Mouse (Mus musculus) neural tube, embryonic 11.5 days (tissue): ENCODE measurements around the gene Smlr1. TPM values are rescaled to one million over a fixed set of nuclear protein-coding genes. Genes with fewer than 3 reads are reported as not detected.
A peak's percentile ranks its signal among the peaks of the same experiment; 100 is the strongest.

ENCODE experiments used
- ATAC-seq: fragments of 200-750 bp; cut with Nextera tagmentation; 2 replicates; pipeline ENCODE4 v1.8.0; 2017; ENCODE audit warnings: moderate number of reproducible peaks, mild to moderate bottlenecking, moderate TSS enrichment, moderate library complexity; ENCODE audit not compliant: insufficient read depth, low FRiP score, low TSS enrichment
- DNase-seq: peaks from one replicate; pipeline ENCODE4 v3.0.0-alpha.2; 2015; ENCODE audit warnings: low spot score
- H3K27ac ChIP-seq: fragments of 300-500 bp; sonication (generic); 2 replicates; pipeline ENCODE4 v1.5.1; 2014; ENCODE audit warnings: low read depth, mild to moderate bottlenecking, low read length
- H3K27me3 ChIP-seq: fragments of 300-500 bp; sonication (generic); 2 replicates; pipeline ENCODE4 v1.6.1; 2014; ENCODE audit warnings: mild to moderate bottlenecking, low read length, mixed read lengths; ENCODE audit not compliant: control insufficient read depth, insufficient read depth
- H3K36me3 ChIP-seq: fragments of 300-500 bp; sonication (generic); 2 replicates; pipeline ENCODE4 v1.6.1; 2014; ENCODE audit warnings: mild to moderate bottlenecking, low read length, moderate library complexity, mixed read lengths; ENCODE audit not compliant: control insufficient read depth, insufficient read depth
- H3K4me1 ChIP-seq: fragments of 300-500 bp; sonication (generic); 2 replicates; pipeline ENCODE4 v1.6.1; 2014; ENCODE audit warnings: low read length, mixed read lengths; ENCODE audit not compliant: control insufficient read depth, insufficient read depth
- H3K4me2 ChIP-seq: fragments of 300-500 bp; sonication (generic); 2 replicates; pipeline ENCODE4 v1.6.1; 2014; ENCODE audit warnings: low read depth, mild to moderate bottlenecking, moderate library complexity
- H3K4me3 ChIP-seq: fragments of 300-500 bp; sonication (generic); 2 replicates; pipeline ENCODE4 v1.5.1; 2014; ENCODE audit warnings: low read depth, low read length
- H3K9ac ChIP-seq: fragments of 300-500 bp; sonication (generic); 2 replicates; pipeline ENCODE4 v1.6.1; 2014; ENCODE audit warnings: mild to moderate bottlenecking, low read length
- H3K9me3 ChIP-seq: fragments of 300-500 bp; sonication (generic); 2 replicates; pipeline ENCODE4 v1.6.1; 2016; ENCODE audit warnings: low read length; ENCODE audit not compliant: control insufficient read depth
- WGBS: fragments of 180-500 bp; shearing (Covaris S2); extraction: QIAGEN DNeasy Blood & Tissue Kit; methylation state at CpG from one replicate; pipeline ENCODE4 v1.1.7; 2014; 5-methylcytosine and 5-hydroxymethylcytosine counted together
- polyA plus RNA-seq: library from polyadenylated mRNA; unstranded; fragments of >200 nt; fragmentation: Nextera tagmentation; extraction: Ambion mirVana; gene quantifications from 2 replicates; pipeline ENCODE4 v1.2.1, GENCODE M21; 2014

Smlr1 gene
- polyA plus RNA-seq, 1 experiment from 2014 or later = not detected

DNA sequence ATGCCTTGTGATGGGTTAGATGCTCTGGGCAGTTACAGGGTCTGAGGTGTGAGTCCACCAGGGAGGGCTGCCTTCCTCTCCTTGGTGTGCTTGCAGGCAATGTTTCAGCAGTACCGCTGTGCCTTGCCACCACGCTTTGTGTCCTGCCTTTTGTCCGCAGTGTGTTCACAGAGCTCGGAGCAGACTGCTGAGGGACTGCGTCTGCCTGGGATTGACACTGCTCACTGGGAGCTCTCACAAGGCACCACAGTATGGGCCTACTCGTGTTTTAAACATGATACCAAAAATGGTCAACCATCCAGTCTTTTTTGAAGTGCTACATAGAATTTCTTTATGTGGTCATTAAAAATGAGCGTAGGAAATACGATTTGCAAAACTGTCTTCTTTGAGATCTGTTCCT lies 12.3 kb downstream of the Smlr1 start:
- DNase-seq (no peak), ATAC-seq (no peak)
- Histone ChIP-seq H3K4me3 (no peak overlapping the region), H3K9me3 (no peaks in the 10 kb centered on the region), H3K4me2 (no peak overlapping the region), H3K4me1 (no peaks in the 10 kb centered on the region), H3K9ac (no peak overlapping the region), H3K27ac (no peak overlapping the region), H3K36me3 (no peaks in the 10 kb centered on the region), H3K27me3 (no peaks in the 10 kb centered on the region)
- 90% methylated on average over 8 of the region's 8 CpGs for WGBS

GRCm38 (mm10) chr10:25520428-25520827 lies 15.6 kb downstream of the Smlr1 start:
- no peak for DNase-seq
- H3K27me3 ChIP-seq = no peaks in the 10 kb centered on the region

GRCm38 (mm10) chr10:25519954-25520353 lies 16.1 kb downstream of the Smlr1 start:
- DNase-seq = no peak
- no peaks in the 10 kb centered on the region for H3K4me1 ChIP-seq
- H3K27me3 ChIP-seq = no peaks in the 10 kb centered on the region
- no peaks in the 10 kb centered on the region for H3K9me3 ChIP-seq
- H3K4me2 ChIP-seq = no peak overlapping the region
- no peak overlapping the region for H3K4me3 ChIP-seq
- H3K9ac ChIP-seq = no peak overlapping the region
- ATAC-seq = no peak
- no peak overlapping the region for H3K27ac ChIP-seq
- H3K36me3 ChIP-seq = no peaks in the 10 kb centered on the region
- 75% methylated on average over 3 of the region's 3 CpGs for WGBS

More at GRCm38 (mm10) chr10:25520428-25520827, 15.6 kb downstream of the Smlr1 start:
- Histone ChIP-seq H3K27ac (no peak overlapping the region), H3K4me1 (no peaks in the 10 kb centered on the region), H3K4me2 (no peak overlapping the region), H3K9me3 (no peaks in the 10 kb centered on the region), H3K4me3 (no peak overlapping the region), H3K9ac (no peak overlapping the region), H3K36me3 (no peaks in the 10 kb centered on the region)
- ATAC-seq = no peak
- WGBS = 88% methylated on average over 5 of the region's 5 CpGs

DNA sequence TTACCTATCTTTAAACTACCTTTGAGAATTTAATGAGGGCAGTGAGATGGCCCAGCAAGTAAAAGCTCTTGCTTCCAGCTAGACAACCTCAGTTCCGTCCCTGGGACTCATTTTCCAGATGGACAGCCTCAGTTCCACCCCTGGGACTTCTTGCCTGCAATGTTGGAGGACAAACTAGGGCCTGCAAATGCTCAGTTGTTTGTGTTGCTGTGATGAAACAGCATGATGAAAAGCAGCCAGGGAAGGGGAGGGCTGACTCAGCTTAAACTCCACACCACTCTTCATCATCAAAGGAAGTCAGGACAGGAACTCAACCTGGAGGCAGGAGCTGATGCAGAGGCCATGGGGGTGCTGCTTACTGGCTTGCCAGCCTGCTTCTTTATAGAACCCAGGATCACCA lies 22.2 kb downstream of the Smlr1 start:
- no peak overlapping the region for H3K27ac ChIP-seq
- no peaks in the 10 kb centered on the region for H3K36me3 ChIP-seq
- H3K4me2 ChIP-seq = no peak overlapping the region
- ATAC-seq (no peak), DNase-seq (no peak)
- H3K9me3 ChIP-seq = no peaks in the 10 kb centered on the region
- H3K9ac ChIP-seq = no peak overlapping the region
- H3K4me3 ChIP-seq = no peak overlapping the region
- 59% methylated on average over 1 of the region's 1 CpGs for WGBS
- H3K4me1 ChIP-seq = no peaks in the 10 kb centered on the region
- no peaks in the 10 kb centered on the region for H3K27me3 ChIP-seq

DNA sequence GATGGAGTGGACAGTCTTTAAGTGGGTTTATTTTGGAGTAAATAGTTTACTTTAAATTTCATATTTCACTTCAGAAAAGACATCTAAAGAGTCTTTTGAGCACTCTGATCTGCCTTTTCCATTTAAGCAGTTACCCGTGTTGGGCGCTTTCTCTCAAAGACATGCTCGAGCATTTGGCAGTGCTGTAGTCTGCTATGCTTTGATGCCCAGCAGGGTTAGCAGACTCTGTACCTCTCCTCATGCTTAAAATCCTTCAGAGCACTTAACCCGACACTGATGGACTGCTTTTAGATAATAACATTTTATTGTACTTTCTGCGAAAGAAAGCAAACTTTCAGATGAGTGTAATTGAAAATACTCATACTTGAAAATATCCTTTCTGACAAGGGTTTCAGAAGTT lies 32.8 kb downstream of the Smlr1 start:
- Histone ChIP-seq H3K4me1 (no peaks in the 10 kb centered on the region), H3K36me3 (no peaks in the 10 kb centered on the region), H3K4me2 (no peak overlapping the region), H3K9me3 (no peaks in the 10 kb centered on the region), H3K27me3 (no peaks in the 10 kb centered on the region), H3K4me3 (no peak overlapping the region), H3K9ac (no peak overlapping the region), H3K27ac (no peak overlapping the region)
- 90% methylated on average over 5 of the region's 5 CpGs for WGBS
- ATAC-seq (no peak), DNase-seq (no peak)

GRCm38 (mm10) chr10:25499323-25500071 lies 36.6 kb downstream of the Smlr1 start:
- H3K4me2 ChIP-seq = no peak overlapping the region
- no peaks in the 10 kb centered on the region for H3K9me3 ChIP-seq
- DNase-seq (no peak), ATAC-seq (no peak)
- H3K4me3 ChIP-seq = no peak overlapping the region
- no peak overlapping the region for H3K27ac ChIP-seq
- H3K36me3 ChIP-seq = no peaks in the 10 kb centered on the region
- no peak overlapping the region for H3K9ac ChIP-seq
- H3K27me3 ChIP-seq = no peaks in the 10 kb centered on the region
- WGBS = 61% methylated on average over 10 of the region's 10 CpGs
- H3K4me1 ChIP-seq = no peaks in the 10 kb centered on the region

- DNase-seq (peak; percentile 56), ATAC-seq (no peak)
- no peak overlapping the region for H3K27ac ChIP-seq
- no peak overlapping the region for H3K9ac ChIP-seq
- no peaks in the 10 kb centered on the region for H3K36me3 ChIP-seq
- H3K27me3 ChIP-seq = no peaks in the 10 kb centered on the region
- no peaks in the 10 kb centered on the region for H3K4me1 ChIP-seq
- no peak overlapping the region for H3K4me3 ChIP-seq
- no peaks in the 10 kb centered on the region for H3K9me3 ChIP-seq
- no peak overlapping the region for H3K4me2 ChIP-seq
- WGBS = 25% methylated on average over 1 of the region's 1 CpGs
Observed at GRCm38 (mm10) chr10:25488456-25488855, 47.6 kb downstream of the Smlr1 start.

DNA sequence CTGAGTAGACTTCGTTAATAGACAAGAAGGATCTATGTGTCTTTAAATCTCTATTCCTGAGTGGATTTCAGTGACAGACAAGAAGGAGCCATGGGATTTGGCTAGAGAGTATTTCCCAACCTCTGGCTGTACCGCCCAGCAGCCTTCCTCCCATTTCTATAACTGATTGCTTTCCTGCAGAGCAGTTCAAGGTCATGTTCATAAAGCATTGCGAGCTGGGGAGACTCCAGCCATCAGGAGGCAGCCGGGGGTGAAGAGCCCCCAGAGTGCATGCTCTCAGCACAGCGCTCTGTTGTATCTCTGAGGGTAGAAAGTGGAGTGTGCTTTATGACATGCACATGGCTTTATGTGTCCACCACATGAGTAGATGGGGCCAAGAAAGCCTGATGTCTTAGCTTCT lies 53.3 kb downstream of the Smlr1 start:
- H3K9me3 ChIP-seq = no peaks in the 10 kb centered on the region
- ATAC-seq (no peak), DNase-seq (no peak)
- H3K4me2 ChIP-seq = no peak overlapping the region
- H3K4me1 ChIP-seq = no peaks in the 10 kb centered on the region
- H3K36me3 ChIP-seq = no peaks in the 10 kb centered on the region
- no peaks in the 10 kb centered on the region for H3K27me3 ChIP-seq
- H3K27ac ChIP-seq = no peak overlapping the region
- H3K9ac ChIP-seq = no peak overlapping the region
- WGBS = 62% methylated on average over 5 of the region's 5 CpGs
- H3K4me3 ChIP-seq = no peak overlapping the region

DNA sequence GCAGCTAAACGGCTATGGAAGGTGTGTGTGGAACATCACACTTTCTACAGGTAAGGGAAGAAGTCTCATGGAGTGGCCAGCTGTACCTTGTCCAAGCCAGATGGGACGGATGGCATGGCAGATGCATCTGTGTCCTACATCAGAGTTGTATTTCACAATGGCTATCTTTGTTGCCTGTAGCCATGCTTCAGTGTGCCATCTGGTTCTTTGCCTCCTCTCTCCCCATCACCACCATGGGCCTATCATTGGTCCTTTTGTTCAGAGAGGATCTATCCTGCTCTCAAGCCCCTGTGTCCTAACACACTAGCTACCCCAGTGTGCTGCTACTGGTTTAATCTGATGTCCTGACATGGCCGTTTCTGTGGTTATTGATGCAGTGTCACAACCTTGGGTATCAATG lies 56.4 kb downstream of the Smlr1 start:
- no peak for ATAC-seq
- 92% methylated on average over 3 of the region's 3 CpGs for WGBS

More for the DNA sequence above, 56.4 kb downstream of the Smlr1 start:
- Histone ChIP-seq H3K36me3 (no peaks in the 10 kb centered on the region), H3K9ac (no peak overlapping the region), H3K27ac (no peak overlapping the region), H3K27me3 (no peaks in the 10 kb centered on the region), H3K9me3 (no peaks in the 10 kb centered on the region), H3K4me3 (no peak overlapping the region), H3K4me1 (no peaks in the 10 kb centered on the region), H3K4me2 (no peak overlapping the region)
- no peak for DNase-seq
